Mouse (Mus musculus): ENCODE measurements around the gene Myo1e. TPM values are rescaled to one million over a fixed set of nuclear protein-coding genes. Genes with fewer than 3 reads are reported as not detected.

Gene Myo1e
- total RNA-seq, 2 experiments from 2014 or later: 23.3 to 27.6 TPM

GRCm38 (mm10) chr9:70220461-70221170, 13.5 kb downstream of the Myo1e start:
- DNase-seq (ENCODE audit: low spot score in 2 of 2): no peak

DNA sequence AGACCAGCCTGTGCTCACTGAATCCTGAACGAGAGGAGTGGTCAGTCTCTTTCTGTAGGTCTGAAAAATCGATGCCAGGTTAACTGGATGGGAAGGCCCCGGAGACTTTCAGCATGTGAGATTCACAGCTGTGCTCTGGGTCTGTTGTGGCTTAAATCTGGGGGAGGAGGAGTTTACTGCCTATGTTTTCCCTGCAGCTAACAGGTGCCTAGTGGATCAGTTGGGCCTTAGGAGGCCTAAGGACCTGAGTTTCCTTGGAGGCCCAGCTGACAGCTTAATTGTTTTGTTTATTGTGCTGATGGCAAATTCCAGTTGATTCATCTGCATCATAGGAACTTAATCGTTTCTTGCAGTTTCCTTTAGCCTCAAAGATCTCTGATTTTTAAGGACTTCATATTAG, 16.0 kb downstream of the Myo1e start:
- DNase-seq (ENCODE audit: low spot score in 2 of 2): no peak

DNA sequence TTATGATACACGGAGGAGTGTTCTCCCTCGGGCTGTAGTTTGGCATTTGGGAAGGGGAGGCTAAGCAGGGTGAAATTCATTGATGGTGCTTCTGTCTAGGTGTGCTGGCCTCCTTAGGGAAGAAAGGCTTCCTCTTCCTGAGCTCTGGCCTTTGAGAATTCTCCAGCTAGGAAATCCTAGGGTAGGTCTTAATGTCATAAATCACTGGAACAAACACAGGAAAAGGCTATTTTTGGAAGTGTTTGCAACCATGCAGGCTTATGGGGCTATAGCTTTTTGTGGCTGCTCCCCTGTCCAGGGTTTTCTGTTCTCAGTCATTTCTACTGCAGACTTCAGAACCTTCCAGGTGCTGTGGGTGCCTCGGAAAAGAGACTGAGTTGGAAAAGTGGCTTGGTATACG, 16.9 kb downstream of the Myo1e start:
- DNase-seq (ENCODE audit: low spot score in 2 of 2): no peak

GRCm38 (mm10) chr9:70226359-70226758, 19.2 kb downstream of the Myo1e start:
- DNase-seq (ENCODE audit: low spot score in 2 of 2): no peak

GRCm38 (mm10) chr9:70229823-70230222, 22.7 kb downstream of the Myo1e start:
- no peak for DNase-seq (ENCODE audit: low spot score in 2 of 2)

GRCm38 (mm10) chr9:70232044-70233010, 25.2 kb downstream of the Myo1e start:
- no peak for DNase-seq (ENCODE audit: low spot score in 2 of 2)

DNA sequence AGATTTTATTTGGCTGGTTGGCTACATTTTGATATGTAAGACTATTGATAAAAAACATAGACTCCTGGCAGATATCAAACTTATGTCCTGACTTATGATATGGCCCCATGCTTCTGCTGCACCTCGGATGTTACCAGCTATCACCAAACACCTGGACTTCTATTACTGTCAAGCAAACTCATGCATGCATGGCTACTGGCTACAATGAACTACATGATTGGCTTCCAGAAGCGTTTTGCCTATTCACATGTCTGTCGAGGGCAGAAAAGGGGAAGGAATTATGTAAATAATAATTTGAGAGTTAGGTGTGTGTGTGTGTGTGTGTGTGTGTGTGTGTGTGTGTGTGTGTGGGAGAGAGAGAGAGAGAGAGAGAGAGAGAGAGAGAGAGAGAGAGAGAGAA, 30.0 kb downstream of the Myo1e start:
- DNase-seq (ENCODE audit: low spot score in 2 of 2): no peak

DNA sequence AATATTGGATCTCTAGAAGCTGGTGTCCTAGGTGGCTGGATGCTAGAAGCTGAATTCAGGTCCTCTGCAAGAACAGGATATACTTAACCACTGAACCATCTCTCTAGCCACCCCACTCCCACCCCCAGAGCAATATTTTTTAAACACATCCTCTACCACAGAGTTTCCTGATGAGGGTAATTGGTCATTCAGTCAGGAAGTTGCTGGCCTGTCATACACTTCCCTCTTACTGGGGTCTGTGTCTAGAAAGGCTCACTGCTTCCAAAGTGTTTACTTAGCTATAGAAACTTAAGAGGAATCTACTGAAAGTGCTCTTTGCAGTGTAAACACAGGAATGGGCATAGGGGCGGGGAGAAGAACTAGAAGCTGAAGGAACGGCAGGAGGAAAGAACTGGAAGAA, 30.4 kb downstream of the Myo1e start:
- DNase-seq (ENCODE audit: low spot score in 2 of 2): no peak

DNA sequence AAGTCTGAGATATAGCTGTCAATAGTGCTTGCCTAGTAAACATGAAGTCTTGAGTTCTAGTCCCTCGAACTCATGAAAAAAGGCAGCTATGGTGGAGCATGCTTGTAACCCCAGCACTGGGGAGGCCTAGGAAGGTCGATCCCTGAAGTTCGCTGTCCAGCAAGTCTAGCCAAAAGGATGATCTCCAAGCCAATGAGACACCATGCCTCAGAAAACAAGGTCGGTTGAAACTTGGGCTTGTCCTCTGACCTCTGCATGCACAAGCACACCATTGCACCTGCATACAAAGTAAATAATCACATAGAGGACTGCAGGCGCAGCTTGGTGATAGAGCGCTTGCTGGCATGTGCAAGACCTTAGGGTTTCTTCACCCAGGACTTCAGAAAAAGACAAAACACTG, 31.2 kb downstream of the Myo1e start:
- DNase-seq (ENCODE audit: low spot score in 2 of 2): no peak

GRCm38 (mm10) chr9:70239229-70239628, 32.1 kb downstream of the Myo1e start:
- DNase-seq (ENCODE audit: low spot score in 2 of 2): no peak

DNA sequence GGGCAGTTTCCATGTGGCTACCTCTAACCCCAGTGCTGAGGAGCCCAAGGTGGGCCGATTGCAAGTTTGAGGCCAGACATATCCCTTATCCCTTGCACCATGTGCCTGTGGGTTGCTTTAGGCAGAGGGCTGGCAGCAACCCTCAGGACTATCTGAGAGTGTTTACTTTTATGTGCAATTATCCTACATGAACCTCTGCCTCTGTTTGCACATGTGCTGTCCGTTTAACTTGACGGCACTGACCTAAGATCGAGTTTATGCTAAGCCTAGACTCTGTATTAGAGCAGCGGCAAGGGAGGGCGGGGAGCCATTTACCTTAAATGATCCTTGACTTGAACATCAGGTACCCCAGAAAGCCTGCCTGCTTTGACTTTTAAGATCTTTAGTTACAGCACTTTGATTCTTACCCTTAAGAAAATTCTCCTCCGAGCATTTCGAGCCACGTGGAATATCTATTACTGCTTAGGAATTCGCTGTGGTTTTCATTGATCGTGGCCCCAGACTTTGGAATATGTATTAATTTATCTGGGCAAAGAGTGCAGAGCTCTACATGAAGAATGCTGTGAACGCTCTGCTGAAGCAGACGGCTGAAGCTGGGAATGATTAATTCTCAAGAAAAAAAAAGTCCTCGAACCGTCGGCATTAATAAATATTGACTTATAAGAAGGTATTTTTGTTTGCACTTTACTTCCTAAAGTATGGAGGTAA, 33.7 kb downstream of the Myo1e start:
- no peak for DNase-seq (ENCODE audit: low spot score in 2 of 2)

GRCm38 (mm10) chr9:70241411-70241961, 34.3 kb downstream of the Myo1e start:
- no peak for DNase-seq (ENCODE audit: low spot score in 2 of 2)

DNA sequence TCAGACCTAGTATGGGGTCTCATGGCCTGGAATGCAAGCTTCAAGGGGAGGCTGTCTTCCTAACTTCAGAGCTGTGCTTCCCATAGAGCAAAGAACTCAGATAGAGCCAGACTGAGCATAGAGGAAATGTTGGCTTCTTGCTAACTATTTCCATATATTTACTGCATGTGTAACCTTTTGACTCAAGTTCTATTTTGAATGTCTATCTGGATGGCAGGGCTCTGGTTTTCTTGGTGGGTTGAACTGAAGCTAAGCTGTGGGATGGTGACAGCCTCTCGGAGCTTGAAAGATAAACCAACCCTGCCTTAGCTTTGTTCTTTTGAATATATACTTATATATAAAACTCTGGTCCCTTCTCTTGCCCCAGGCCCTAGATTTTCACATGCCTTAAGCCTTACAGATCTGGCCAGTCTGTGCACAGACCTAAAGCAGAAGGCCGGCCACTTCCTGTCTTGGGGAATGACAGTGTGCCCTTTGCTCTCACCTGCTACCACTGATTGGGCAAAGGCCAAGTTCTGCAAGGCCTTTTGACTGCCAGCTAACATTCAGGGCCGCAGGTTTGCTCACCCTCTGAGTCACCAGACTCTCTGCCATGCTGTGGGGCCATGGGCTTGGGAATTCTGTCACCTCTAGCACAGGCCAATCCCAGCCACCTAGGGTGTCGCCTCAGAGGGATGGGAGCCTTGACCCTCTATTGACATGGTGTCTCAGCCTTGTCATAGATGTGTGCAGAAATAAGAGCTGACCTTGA, 35.1 kb downstream of the Myo1e start:
- DNase-seq (ENCODE audit: low spot score in 2 of 2): peak in 1 of 2 experiments; percentile 48

GRCm38 (mm10) chr9:70243241-70243640, 36.1 kb downstream of the Myo1e start:
- no peak for DNase-seq (ENCODE audit: low spot score in 2 of 2)

- DNase-seq (ENCODE audit: low spot score in 2 of 2): no peak
Observed at GRCm38 (mm10) chr9:70243708-70244107, 36.6 kb downstream of the Myo1e start.

DNA sequence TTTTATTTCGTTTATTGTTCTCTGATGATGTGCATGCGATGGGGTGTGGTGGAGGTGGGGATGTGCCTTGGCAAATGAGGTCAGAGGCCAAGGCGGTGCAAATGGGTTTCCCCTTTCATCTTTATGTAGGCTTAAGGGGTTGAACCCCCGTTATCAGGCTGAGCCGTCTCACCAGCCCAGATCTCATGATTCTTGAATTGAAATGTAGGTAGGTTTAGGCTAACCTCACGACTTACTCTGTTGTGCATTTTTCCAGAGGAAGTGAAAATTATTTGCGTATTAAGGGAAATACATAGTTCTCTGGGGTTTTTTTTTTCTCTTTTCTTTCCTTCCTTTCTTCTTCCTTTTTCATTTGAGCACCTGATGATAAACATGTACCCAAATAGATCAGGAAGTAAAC, 37.0 kb downstream of the Myo1e start:
- DNase-seq (ENCODE audit: low spot score in 2 of 2): no peak

DNA sequence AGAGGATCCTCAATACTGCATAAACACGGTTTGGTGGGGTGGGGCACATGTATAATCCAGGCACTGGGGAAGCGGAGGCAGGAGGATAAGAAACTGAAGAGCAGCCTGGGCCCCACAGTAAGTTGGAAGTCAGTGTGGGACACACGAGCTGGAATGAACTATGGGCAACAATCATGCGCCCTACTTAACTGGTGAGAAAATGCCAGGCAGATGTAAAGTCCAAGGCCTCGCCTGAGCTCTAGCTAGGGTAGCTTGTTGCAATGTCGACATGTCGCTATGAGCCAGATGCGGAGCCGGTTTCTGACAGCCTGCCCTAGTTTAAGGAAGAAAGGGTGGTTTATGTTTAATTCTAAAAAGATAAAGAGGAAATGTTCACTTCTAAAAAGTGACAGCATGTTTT, 37.9 kb downstream of the Myo1e start:
- no peak for DNase-seq (ENCODE audit: low spot score in 2 of 2)

- DNase-seq (ENCODE audit: low spot score in 2 of 2): no peak
Observed at GRCm38 (mm10) chr9:70246427-70246826, 39.3 kb downstream of the Myo1e start.

GRCm38 (mm10) chr9:70248046-70248445, 40.9 kb downstream of the Myo1e start:
- no peak for DNase-seq (ENCODE audit: low spot score in 2 of 2)

DNA sequence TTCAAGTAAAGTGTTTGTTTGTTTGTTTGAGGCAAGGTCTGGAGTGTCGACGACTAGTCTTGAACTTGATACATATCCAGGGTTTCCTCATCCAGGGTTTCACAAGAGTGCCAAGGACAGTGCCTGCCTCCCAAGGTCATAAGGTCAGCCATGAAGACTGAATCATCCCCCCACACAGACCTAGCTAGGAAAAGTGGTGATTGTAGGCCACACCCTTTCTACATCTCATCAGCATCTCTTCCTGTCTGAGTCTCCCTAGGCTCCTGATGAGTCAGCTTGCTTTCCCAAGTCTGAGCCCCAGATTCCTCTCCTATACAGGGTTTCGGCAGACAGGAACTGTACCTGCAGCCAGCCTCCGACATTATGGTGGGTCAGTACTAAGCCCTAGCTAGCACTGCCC, 41.7 kb downstream of the Myo1e start:
- DNase-seq (ENCODE audit: low spot score in 2 of 2): no peak

All from adrenal gland, adult 18-20 months (tissue).